ENCODE assay signal across 8 mouse cellular contexts in genomic region chr3:107931670-107932069, GRCm38 (mm10). TPM values are rescaled to one million over a fixed set of nuclear protein-coding genes. Genes with fewer than 3 reads are reported as not detected.
DNase-seq lines count a peak whose midpoint lies in the region; ATAC-seq and TF ChIP-seq lines count a peak whose summit lies in the region.

TSS of gene Gstm7 (minus strand) at chr3:107931817.

- POLR2A ChIA-PET in Patski (lab: Charles Lee), result interaction anchor here (0.6 to 1.0 kb wide), 3 partner anchors 8 to 128 kb away, joined by 3 to 4 read pairs (median 3); no protein-coding TSS in a partner anchor

- H3K9me3 ChIP-seq in hindbrain, embryonic 13.5 days, result no peaks in the 10 kb centered on the region

- H3K4me1 ChIP-seq in hindbrain, embryonic 13.5 days (replicated peaks), result peaks cover 43% of the 10 kb centered on the region

- CTCF ChIA-PET in Patski (lab: Charles Lee), result interaction anchor here (0.8 to 7.9 kb wide), 13 partner anchors 8 to 157 kb away, joined by 3 to 71 read pairs (median 5); partner anchors contain the start of genes Gstm1 and Gstm6

- in situ Hi-C loops in Patski (cut with MboI; ENCODE audit: low pct_unique_long_range_greater_than_20kb), result no loop called here

- peak within 1 kb of the TSS; percentile 31 for H3K4me3 ChIP-seq in hindbrain, embryonic 13.5 days

- peak within 1 kb of the TSS; percentile 88 for H3K27ac ChIP-seq in hindbrain, embryonic 13.5 days

- H3K9ac ChIP-seq in hindbrain, embryonic 13.5 days, result peak within 1 kb of the TSS; percentile 55

- no peaks in the 10 kb centered on the region for H3K27me3 ChIP-seq in Patski
- H3K27me3 ChIP-seq in hindbrain, embryonic 13.5 days, result 0 out of 2 replicates have a peak, but pooled peaks cover 4% of the 10 kb centered on the region

- peak; percentile 93 for DNase-seq in Patski (ENCODE audit: low read depth, low spot score)
- DNase-seq in cerebellum, postnatal 25 days, result peak; percentile 95 to 96
- DNase-seq in frontal cortex, postnatal 25 days (ENCODE audit: low spot score in 2 of 2), result peak; percentile 95
- DNase-seq in layer of hippocampus, postnatal 14 days (ENCODE audit: low spot score in 2 of 2), result peak; percentile 98 to 99
- peak; percentile 99 for DNase-seq in lung, postnatal 10 days
- peak; percentile 98 for DNase-seq in ovary, postnatal 36 days (ENCODE audit: low spot score)
- peak; percentile 88 for DNase-seq in thymus, postnatal 14 days

- H3K4me2 ChIP-seq in hindbrain, embryonic 13.5 days, result peak within 1 kb of the TSS; percentile 50

- ATAC-seq in Patski, result peak; percentile 68
- ATAC-seq in hindbrain, embryonic 13.5 days (ENCODE audit: low FRiP score), result peak; percentile 96

- no peak for TF ChIP-seq CTCF in Patski (IDR thresholded peaks at IDR 0.05)

- WGBS in hindbrain, embryonic 13.5 days, result 2% methylated on average over 10 of the region's 10 CpGs

- H3K36me3 ChIP-seq in hindbrain, embryonic 13.5 days, result no peaks in the 10 kb centered on the region

RNA-seq across cellular contexts. Expression of gene Gstm7, which starts in this region (rescaled TPM):
- 13.3 TPM for polyA plus RNA-seq in Patski (2021)
- 82.5 and 85.8 TPM in 2 replicates for polyA plus RNA-seq in hindbrain, embryonic 13.5 days (2015; fragmentation: Nextera tagmentation; extraction: Ambion mirVana)
- total RNA-seq in layer of hippocampus, postnatal 14 days (2021), result 10 to 100 TPM; 88.4 to 91.6 TPM

Comparison
In these comparisons a context has a peak if more than half of its experiments do, and no peak if none do; other contexts are left out.
1. Peak in every context shown above with its lines: DNase-seq, ATAC-seq, H3K4me3 ChIP-seq and H3K27ac ChIP-seq.